Mouse (Mus musculus): ENCODE results near the gene Dennd1b. TPM values are rescaled to one million over a fixed set of nuclear protein-coding genes. Genes with fewer than 3 reads are reported as not detected.

Dennd1b gene
- 10.0 and 12.0 TPM in 2 replicates for polyA plus RNA-seq (2015; fragmentation: Nextera tagmentation; extraction: Ambion mirVana)

DNA sequence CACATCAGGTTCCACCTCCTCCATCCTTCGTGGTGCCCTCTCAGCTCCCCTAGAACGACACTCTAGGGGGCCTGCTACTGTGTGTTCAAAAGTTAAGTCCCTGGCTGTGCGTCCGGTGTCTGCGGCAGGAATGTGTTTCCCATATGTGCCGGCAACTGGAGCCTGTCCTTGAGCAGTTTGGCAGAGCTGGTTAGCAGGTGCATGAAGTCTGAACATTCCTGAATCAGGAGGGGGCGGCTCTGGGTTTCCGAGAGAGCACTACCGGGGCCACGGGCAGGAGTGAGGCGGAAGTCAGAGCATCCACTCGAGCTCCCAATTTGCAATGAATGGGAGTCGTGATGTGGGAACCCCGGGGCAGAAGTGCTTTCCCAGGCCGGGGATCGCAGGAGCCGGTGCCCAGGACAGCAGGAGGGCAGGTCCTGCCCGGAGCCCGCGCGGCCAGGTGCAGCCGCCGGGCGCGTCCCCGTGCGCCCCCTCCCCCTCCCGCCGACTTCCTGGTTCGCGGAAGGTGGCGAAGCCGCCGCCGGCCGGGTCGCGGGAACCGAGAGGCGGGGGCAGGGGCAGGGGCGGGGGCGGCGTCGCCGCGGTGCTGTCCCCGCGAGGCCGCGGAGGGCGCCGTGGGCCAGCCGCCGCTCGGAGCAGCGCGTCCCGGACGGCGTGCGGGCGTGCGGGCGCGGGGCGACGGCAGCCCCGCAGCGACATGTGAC is at the start of gene Dennd1b:
Gene Dennd1b, plus strand, starts transcription at position 275 of the 707 bp plus-strand sequence.

Other genes starting within 250 kb of the Dennd1b start
- 1.3 and 1.9 TPM in 2 replicates for gene Lhx9, start 114.9 kb upstream of the Dennd1b start, polyA plus RNA-seq (2015; fragmentation: Nextera tagmentation; extraction: Ambion mirVana)
- gene 2310009B15Rik, start 106.6 kb upstream of the Dennd1b start, polyA plus RNA-seq (2015; fragmentation: Nextera tagmentation; extraction: Ambion mirVana) = 31.3 and 34.5 TPM in 2 replicates